Mouse (Mus musculus) left cerebral cortex, adult 9 months (tissue): ENCODE measurements at regions not wholly inside any gene's neighbourhood (a gene's known extent, or its start where the extent isn't known, plus 50 kb on each side); places are given as distances from the start of the nearest gene placed in this dataset.

Experiments
- DNase-seq, 2 experiments: peaks; one replicate each; pipeline ENCODE4 v3.0.0; 2022; ENCODE audit warnings: low spot score in 2 of 2

DNA sequence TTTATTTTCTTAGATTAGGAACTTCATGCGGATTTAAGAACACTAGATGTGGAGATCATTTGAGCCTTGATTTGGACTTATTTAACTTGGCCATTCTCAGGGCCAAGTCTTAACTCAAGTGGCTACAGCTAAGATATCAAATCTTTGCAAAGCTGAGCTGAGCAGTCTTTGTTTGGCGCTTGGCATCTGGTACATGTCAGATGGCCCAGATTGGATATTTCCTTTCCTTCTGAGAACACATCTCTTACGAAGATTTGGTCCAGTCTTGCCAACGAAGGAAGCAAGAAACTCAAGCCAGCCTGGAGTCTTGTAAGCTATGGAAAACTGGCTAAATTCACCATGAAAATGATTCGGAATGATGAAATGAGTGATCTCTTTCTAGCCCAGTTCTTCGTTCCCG is 59.1 kb upstream of the Cdc42ep3 start:
- no peak for DNase-seq

DNA sequence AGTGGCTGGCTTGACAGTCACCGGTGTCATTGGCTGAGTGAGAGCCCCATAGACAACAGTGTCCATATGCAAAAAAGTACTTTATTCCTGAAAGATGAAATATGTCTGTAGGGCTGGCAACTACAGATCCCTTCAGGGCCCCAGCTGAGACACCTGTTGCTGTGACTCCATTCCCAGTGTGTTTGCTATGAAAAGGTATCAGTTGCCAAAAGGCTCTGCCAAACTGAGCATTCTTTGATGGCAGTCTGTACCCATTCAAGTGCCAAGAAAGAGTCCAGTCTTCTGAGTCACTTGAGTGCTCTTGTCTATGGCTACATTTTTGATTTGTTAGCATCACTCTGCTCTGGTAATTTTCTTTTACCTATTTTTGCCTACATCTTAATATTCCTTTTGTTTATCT is 63.1 kb upstream of the Cdc42ep3 start:
- no peak for DNase-seq

DNA sequence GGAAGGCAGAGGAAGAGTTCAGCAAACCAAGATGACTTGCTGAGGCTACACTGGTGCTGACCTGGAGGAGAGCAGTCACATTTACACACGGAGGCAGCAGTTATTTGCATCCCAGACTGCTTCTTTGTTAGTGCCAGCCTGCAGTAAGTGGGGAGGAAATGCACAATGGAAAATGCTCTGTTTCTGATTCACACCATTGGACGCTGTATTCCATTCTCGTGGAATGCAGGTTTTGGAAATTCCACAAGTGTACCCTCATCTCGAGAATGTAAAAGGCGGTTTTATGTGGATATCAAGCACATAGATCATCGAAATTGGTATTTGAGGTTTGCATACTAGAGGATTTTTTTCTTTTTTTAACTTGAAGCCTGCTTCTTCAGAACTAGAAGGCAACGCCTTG is 66.7 kb upstream of the Cdc42ep3 start:
- no peak for DNase-seq

DNA sequence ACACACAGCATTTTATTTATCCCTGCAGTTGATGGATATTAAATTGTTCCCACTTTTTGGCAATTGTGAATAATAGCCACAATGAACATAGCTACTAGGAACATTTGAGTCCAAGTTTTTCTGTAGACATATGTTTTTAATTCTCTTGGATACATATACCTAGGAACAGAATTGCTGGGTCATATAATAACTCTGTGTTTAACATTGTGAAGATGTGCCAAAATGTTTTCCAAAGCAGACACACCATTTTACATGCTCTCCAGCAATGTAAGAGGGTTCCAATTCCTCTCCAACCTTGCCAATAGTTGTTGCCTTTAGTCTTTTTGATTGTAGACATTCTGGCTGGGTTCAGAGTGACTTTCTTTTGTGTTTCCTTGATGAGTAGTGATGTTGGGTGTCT is 84.3 kb upstream of the Cdc42ep3 start:
- no peak for DNase-seq

DNA sequence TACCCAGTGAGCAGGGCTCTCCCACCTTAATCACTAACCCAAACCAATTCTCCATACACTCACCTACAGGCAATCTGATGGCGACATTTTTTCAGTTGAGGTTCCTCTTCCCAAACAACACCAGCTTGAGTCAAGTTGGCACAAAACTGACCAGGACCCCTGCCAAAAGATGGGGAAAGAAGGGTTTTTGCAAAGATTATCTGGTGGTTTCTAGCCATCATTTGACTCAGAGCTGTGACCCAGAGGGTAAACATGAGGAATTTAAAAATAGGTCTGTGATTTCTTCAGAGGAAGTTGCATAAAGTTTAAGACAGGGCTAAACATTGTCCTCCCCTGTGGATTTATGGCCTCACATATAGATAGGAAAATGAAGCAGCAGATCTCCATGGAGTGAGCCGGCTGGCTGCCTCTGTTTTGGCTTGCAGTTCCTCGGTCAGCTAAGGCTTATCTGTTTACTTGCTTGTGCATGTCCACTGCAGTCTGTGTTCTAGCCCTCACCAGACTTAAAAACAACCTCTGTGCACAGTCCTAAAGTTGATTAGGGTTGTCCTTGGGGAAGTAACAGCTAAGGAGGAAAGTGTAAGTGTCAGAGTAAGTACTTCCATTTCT is 87.7 kb upstream of the Cdc42ep3 start:
- no peak for DNase-seq

DNA sequence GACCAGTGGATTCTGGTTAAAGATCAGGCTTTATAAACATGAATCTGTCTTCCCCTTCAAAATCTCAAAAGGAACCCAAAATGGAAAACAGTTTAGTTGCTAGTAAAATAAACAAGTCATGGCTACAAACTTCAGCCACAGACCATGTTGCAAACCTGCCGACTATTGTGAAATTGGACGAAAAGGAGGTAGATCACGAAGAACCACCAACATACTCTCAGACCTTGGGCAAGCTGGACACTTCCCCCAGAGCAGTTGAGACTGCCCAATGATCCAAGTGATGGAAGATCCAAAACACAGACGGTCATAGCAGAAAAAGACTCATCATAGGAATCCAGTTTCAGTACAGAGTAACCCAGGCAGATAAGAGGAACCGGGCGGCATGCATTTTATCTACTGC is 92.3 kb upstream of the Cdc42ep3 start:
- no peak for DNase-seq

DNA sequence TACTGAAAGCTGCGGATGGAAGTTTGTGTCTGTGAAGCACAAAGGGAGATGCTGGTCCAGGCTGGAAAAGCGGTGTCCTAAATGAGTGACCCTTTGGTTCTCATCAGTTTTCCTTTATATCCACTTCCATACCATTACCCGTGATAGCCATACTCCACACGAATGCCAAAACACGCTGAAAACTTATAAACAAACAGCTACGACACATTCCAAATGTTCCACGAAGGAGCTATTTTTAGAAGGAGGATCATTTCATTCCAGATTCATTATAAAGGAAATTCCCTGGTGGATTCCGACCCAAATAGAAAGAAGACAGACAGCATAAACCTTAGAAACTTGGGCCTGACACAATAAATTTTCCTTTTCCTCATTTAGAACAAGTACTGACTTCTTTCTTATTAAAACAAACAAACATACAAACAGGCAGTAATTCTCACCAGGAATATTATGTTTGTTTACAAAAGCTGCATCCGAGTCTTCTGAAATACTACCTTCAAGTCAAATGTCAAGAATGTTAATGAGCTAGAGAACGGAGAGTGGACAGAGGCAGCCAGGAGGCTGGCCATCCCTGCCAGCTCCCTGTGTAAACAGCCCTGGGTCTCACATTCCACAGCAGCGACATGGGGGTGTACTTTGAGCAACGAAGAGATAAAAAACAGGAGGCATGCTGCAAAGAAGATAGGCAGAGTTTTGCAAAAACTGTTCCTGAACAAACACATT is 96.4 kb upstream of the Cdc42ep3 start:
- DNase-seq, result no peak

DNA sequence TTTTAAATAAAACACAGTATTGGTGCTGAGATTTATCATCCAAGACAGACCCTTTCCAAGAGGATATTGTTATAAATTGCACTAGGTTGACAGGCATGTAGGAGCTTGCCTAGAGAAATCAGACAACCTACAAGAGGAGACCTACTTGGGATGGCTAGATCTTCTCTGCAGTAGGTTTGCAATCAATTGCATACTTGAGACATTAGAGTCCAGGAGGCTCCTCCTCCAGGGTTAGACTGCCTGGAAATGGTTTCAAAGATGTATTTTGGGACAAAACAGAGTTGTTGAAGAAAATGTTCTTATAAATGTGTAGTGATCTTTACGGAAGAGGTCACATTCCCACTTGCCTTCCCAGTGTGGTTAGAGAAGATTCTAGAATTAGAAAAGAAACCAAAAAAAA is 98.9 kb upstream of the Cdc42ep3 start:
- no peak for DNase-seq

DNA sequence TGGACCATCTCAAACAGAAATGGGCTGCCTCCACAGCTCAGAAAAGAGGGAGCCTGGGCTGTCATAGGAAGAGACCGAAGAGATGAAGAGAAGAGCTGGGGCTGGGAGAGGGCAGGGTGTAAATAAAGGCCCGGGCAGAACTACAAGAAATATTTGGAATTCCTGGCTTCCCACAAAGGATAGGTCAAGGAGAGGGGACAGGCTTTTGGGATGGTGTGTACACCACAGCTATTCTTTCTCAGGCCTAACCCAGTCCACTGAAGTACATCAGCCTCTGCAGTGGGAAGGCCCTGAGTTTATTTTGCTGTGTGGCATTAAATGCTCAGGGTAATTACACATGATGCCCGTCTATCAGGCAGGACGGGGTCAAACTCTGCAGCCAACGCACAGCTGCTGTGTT is 99.6 kb upstream of the Cdc42ep3 start:
- DNase-seq, result no peak

DNA sequence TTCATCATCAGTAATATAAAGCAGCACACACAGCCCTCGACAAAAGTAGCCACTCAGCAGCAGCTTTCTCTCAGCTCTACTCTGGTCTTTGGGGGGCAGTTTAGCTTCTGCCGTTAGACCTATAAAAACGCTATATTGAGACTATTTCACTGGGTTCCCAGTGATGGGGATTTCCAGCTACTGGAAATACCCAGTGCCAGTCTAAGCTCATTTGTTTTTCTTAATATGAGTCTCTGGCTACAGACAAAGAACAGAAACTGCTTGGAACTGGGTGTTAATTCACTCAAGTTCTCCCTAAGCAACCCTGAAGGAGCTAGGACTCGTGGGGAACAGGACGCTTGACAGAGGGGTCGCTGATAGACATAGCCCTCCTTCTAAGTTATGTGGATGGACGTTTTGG is 100.3 kb upstream of the Cdc42ep3 start:
- no peak for DNase-seq

DNA sequence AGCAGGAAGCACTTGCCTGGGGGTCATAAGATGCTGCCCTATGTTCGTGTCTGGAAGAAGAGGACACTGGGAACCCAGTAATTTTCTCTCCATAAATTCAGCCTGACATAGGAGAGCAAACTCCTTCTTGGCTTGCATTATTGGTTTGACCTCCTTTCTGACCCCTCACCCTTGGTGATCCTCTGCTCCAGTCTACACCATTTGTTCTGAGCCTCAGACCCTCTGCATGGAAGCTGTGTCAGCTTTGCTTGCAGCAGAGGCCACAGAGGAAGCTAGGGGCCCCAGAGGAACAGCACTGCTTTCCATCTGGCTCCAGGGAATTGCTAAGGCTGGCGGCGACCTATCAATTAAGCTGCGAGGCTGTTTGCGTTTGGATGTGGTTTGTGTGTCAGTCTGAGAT is 102.7 kb upstream of the Cdc42ep3 start:
- DNase-seq, result no peak

DNA sequence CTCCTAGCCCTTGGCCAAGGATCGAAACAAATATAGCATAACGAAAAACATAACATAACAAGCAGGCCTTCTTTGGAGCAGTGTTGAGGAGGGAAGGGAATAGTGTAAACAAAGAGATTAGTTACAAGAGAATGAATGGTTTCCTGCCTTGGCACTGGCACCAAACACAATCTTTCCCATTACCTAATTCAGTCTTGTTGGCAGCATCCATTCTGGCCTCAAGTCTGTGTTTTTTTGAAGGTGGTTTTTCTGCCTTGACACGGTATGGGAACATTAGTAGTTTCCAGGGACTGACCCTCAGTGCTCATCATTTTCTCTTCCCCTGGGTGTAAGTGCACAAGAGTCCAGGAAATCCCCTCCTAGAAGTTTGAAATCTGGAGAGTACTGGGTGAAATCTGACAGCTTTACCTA is 106.8 kb upstream of the Cdc42ep3 start:
- DNase-seq, result no peak

DNA sequence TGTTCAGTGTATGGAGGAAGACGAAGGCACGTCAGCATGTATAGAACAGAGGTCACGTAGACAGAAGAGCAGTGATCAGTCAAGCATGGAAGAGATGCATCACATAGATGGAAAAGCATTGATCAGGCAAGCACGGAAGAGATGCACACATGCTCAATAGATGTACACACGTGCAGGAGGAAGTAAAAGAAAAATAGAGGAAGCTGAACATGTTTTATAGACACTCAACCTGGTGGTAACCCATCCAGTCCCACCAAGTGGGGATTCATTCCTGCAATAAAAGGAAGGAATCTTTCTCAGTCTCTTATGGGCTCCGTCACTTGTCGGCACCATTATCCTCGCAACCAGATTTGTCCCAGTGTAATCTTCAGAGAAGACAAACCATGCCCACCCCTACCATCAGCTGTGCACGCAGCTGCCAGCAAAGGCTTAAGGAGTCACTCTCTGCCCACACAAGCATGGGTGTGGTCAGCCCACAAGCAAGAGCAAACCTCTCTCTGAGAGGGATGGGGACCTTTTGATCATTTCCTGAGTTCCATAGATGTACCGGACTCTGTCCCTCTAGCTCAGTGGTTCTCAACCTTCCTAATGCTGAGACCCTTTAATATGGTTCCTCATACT is 108.3 kb upstream of the Cdc42ep3 start:
- DNase-seq, result no peak

DNA sequence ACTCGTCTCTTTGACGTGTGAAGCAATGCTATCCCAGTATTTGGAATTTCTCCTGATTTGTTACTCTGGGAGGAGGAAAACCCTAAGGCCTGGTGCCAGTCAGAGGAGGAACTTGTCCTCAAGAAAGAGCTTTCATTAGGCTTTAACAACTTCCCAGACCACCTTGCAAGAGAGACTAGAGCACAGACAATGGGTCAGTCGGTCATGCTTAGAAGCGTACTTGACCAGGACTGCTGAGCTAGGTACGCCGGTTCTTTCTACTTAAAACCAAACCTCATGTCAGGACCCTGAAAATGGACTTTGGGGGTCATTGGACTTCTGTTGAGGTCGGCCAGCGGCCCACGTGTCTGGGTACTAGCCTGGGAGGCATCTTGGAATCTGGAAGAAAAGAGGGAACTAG is 110.8 kb upstream of the Cdc42ep3 start:
- DNase-seq, result no peak

DNA sequence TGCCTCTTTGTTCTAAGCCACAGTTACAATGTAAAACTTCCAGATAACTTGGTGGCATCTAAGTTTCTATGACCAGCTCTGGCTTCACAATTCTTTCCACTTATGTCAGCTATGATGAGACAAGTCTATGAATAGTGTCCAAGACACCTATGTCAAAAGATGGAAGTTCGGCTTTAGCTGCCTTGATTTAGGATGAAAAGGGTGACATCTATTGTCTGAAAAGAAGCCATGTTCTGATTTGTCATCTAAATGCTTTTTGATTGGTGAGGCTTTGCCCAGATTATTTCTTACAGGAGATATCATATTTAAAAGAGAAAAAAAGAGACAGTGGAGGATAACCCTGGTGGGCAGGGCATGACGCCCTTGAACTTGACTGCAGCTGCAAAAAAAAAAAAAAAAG is 116.7 kb upstream of the Cdc42ep3 start:
- no peak for DNase-seq

DNA sequence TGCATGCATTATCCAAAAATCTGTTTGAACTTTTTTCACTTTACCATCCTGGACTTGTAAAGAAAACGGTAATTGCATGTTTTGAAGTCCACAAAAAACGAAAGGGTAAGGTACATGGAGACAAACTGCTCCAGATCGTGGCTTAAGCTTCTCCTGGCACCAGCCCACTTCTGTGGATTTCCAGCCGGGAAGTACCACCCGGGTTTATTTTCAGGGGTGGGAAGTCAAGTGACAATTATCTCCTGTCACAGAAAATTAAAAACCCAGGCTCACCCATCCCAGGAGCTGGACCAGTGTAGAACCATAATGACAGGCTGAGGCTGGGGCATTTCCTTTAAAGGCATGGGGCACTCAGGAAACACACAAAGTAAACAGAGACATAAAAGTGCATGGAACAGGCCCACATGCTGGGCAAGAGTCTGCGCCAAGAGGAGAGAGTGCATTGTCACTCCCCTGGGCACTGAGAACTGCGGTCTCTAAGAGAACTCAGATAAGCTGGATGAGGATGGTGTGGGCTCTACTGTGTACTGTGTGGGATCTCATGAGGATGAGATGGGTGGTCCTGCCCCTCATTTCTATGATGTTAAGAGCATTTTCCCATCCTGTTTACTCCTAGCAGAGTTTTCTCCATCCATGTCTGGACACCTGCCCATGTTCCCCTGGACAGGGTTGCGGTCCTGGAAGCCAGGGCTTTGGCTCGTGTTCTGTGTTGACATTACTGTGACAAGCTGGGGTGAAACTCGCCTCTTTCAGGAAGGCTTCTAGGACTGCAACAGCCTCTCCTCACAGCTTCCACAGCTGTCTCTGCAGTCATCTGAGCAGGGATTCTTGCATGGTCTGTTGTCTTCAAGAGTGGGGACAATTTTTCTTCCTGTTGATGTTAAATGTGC is 117.5 kb upstream of the Cdc42ep3 start:
- DNase-seq, result no peak

DNA sequence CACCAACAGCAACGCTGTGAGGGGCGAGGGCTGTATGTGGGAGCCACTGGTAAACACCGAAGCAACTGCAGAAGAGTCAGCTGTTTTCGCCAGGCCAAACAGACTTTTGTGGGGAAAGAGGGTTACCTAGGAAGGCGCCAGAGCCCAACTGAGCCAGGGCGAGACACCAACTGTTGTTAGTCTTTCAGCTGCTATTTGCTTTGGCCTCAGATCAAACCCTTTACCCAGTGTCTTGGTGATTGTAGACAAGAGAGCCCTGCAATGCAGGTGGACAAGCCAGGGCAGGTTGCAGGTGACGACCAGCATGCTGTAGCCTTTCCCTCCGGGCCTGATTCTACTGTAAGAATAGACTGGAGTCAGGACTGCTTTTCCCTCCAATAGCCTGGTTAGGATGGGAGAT is 121.8 kb upstream of the Cdc42ep3 start:
- DNase-seq, result no peak

DNA sequence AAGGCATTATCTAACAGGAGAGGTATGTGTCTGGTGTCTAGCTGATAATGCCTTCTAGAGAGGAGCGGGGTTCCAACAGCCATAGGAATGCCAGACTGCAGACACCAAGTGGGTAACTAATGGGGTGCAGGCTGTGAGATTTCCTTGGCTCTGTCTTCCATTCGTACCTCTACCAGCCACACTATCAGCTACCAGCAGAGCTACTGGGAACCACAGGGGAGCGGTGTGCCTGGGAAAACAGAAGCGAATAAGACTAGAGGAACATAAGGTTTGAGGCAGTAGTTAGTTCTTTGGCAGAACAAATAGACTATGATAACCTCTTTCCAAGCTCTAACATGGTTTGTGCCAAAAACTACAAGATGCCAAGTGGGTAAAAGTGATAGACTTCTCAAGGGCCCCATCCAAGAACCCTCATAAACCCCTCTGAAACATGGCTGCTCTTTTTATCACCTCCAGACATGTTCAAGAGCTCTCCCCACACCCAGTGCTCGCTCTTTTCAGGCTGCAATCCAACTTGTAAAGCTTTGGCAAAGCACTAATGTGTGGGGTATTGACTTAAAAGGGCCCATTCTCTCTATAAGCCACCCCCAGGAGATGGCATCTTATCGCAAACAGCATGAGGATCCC is 126.3 kb upstream of the Cdc42ep3 start:
- no peak for DNase-seq

DNA sequence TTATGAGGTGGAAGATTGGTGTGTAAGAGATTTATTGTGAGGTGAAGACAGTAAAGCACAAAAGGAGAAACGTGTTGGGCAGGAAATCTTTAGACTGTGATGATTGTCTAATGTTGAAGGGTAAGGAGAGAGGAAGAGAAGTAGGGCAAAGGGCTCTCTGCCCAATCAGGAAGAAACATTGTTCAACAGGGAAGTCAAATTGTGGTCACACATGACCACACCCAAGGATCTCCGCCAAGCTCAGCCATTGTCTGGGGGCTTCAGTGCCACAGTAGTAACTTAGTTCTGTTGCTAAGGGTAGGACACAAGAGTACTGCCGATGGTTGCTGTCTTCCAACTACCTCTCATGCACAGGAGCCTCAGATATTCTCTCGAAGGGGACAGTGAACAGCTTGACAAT is 127.0 kb upstream of the Cdc42ep3 start:
- no peak for DNase-seq

DNA sequence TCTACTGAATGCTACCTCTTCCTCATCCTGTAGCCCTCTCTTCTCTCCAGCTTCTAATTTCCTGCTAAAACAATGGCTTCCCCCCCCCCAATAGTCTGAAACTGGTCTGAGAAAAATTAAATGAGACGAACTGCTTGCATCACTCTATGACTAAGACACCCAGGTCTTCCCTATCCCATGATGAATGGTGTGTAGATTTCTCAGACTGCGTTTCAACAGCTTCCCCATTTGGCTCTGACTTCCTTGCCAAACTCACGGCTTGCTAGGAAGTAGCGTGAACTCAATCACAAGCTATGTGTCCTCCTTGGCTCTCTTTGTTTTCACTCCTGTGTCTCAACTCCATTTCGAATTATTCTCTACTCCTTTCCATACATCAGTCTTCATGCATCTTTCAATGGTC is 126.4 kb upstream of the Rmdn2 start:
- DNase-seq, result no peak

DNA sequence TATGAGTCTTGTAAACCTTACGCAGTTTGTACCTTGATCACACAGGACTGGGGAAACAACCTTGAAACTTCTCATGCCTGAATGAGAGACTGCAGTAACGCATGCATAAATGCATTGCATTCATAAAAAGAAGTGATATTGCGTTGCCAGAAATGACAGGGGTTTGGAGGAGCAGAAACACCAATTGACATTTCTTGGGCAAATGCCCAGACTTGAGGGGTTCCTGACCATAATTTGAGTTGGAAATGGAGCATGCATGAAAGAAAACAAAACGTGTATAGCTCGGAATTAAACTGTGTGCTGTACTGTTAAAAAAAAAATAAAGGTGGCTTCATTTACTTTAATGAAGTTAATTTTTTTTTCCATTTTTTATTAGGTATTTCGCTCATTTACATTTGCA is 122.4 kb upstream of the Rmdn2 start:
- DNase-seq, result no peak

DNA sequence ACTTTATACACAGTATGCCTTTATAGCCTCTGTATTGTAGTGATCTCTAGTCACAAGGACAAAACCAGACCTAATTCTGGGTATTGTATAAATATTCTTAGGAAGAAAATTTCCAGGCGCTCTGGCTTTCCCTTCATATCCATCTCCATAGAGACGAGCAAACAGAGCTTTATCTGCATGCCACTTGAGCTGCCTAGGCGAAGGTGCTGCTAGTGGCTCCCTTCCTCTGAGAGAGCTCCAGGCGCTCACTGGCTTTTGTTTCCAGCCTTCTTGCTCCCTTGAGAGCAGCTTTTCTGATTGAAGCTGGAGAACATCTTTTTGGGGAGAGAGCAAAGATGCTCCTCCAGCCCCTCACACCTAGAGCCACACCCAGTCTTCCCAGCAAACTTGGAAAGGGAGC is 114.0 kb upstream of the Rmdn2 start:
- peak in 1 of 2 experiments; percentile 22 for DNase-seq
